Mouse (Mus musculus): Measurements from ENCODE around the gene Sppl2a. TPM values are rescaled to one million over a fixed set of nuclear protein-coding genes. Genes with fewer than 3 reads are reported as not detected.
"Not testable (repeated sequence)": the region's sequence is repeated elsewhere in the genome, so short reads cannot be mapped to it uniquely, and the experiment has no call there.

The Sppl2a gene
- total RNA-seq, 2 experiments from 2014 or later, result 54.8 to 63.8 TPM

GRCm38 (mm10) chr2:126904162-126904561 is 28.9 kb downstream of the Sppl2a start:
- DNase-seq, result no peak
- intact Hi-C loops (cut with DNase I), result no loop called here

GRCm38 (mm10) chr2:126897511-126897910 is 35.5 kb downstream of the Sppl2a start:
- intact Hi-C loops (cut with DNase I), result loop anchor here (1.0 kb wide), 1 partner anchor 21 kb away; the partner anchor contains the start of gene Trpm7
- DNase-seq, result peak; percentile 25 to 38

- intact Hi-C loops (cut with DNase I), result loop anchor here (1.0 kb wide), 1 partner anchor 21 kb away; the partner anchor contains the start of gene Trpm7
- no peak for DNase-seq
Observed at GRCm38 (mm10) chr2:126896941-126897340, 36.1 kb downstream of the Sppl2a start.

GRCm38 (mm10) chr2:126894245-126894644 is 38.8 kb downstream of the Sppl2a start:
- intact Hi-C loops (cut with DNase I), result no loop called here

GRCm38 (mm10) chr2:126892316-126892715 is 40.7 kb downstream of the Sppl2a start:
- intact Hi-C loops (cut with DNase I), result no loop called here
- DNase-seq, result no peak

More at GRCm38 (mm10) chr2:126894245-126894644, 38.8 kb downstream of the Sppl2a start:
- no peak for DNase-seq

GRCm38 (mm10) chr2:126891743-126892142 is 41.3 kb downstream of the Sppl2a start:
- DNase-seq, result no peak
- intact Hi-C loops (cut with DNase I), result no loop called here

- no peak for DNase-seq
- intact Hi-C loops (cut with DNase I), result no loop called here
Observed at GRCm38 (mm10) chr2:126887141-126887540, 45.9 kb downstream of the Sppl2a start.

GRCm38 (mm10) chr2:126885871-126886270 is 47.2 kb downstream of the Sppl2a start:
- intact Hi-C loops (cut with DNase I), result no loop called here

GRCm38 (mm10) chr2:126882711-126883110 is 50.3 kb downstream of the Sppl2a start:
- DNase-seq, result not testable (repeated sequence)

More at GRCm38 (mm10) chr2:126885871-126886270, 47.2 kb downstream of the Sppl2a start:
- DNase-seq, result no peak

GRCm38 (mm10) chr2:126877991-126878390 is 55.0 kb downstream of the Sppl2a start:
- intact Hi-C loops (cut with DNase I), result no loop called here
- no peak for DNase-seq

More at GRCm38 (mm10) chr2:126882711-126883110, 50.3 kb downstream of the Sppl2a start:
- intact Hi-C loops (cut with DNase I), result not testable (repeated sequence)

- intact Hi-C loops (cut with DNase I), result loop anchor here (1.0 kb wide), 2 partner anchors 21 to 56 kb away; no protein-coding TSS in a partner anchor
- DNase-seq, result peak; percentile 90 to 95
Observed at GRCm38 (mm10) chr2:126875871-126876796, 56.9 kb downstream of the Sppl2a start, which contains the start of gene Trpm7. Gene Trpm7, minus strand, starts transcription at chr2:126876230.

GRCm38 (mm10) chr2:126875516-126875835 is 57.6 kb downstream of the Sppl2a start:
- no peak for DNase-seq
- intact Hi-C loops (cut with DNase I), result loop anchor here (1.0 kb wide), 1 partner anchor 57 kb away; no protein-coding TSS in a partner anchor

- intact Hi-C loops (cut with DNase I), result loop anchor here (1.0 kb wide), 1 partner anchor 57 kb away; no protein-coding TSS in a partner anchor
- peak in 1 of 2 experiments; percentile 30 for DNase-seq
Observed at GRCm38 (mm10) chr2:126874809-126875515, 58.1 kb downstream of the Sppl2a start.

GRCm38 (mm10) chr2:126866301-126866700 is 66.7 kb downstream of the Sppl2a start:
- DNase-seq, result no peak
- intact Hi-C loops (cut with DNase I), result no loop called here

- DNase-seq, result no peak
- intact Hi-C loops (cut with DNase I), result no loop called here
Observed at GRCm38 (mm10) chr2:126865501-126866199, 67.4 kb downstream of the Sppl2a start.

- no peak for DNase-seq
- intact Hi-C loops (cut with DNase I), result no loop called here
Observed at GRCm38 (mm10) chr2:126865026-126865425, 68.0 kb downstream of the Sppl2a start.

GRCm38 (mm10) chr2:126844751-126845150 is 88.3 kb downstream of the Sppl2a start:
- DNase-seq, result no peak
- intact Hi-C loops (cut with DNase I), result loop anchor here (5.0 kb wide), 1 partner anchor 153 kb away; no protein-coding TSS in a partner anchor

Data from heart, postnatal 36 days (tissue).